Comparison of ENCODE assay signal across 25 mouse cellular contexts in the genomic region with DNA sequence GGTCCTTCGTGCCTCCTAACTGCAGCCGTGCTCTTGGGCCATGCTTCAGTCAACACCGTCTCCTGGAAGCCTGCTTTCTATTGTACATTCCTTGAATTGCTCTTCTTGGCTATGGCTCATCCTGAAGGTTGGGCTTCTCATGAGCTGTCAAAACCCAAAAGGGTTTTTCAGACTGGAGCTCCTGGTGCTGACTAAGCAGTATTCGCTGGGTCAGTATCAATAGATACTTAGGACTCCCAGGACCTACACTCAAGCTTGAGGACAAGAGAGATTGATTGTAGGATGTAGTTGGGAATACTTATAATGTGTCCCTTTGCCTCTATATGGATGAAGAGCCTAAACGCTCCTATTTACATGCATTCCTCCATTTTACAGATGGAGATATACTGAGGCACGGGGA. TPM values are rescaled to one million over a fixed set of nuclear protein-coding genes. Genes with fewer than 3 reads are reported as not detected.
DNase-seq lines count a peak whose midpoint lies in the region; ATAC-seq and TF ChIP-seq lines count a peak whose summit lies in the region.
"Had no signal": no experiment of that assay in that cellular context is flagged by ENCODE, and none has a peak within 500 bp of the region (broad histone marks: within the 10 kb centered on the region; RNA-seq: fewer than 3 reads in every experiment).

No protein-coding gene starts in this region.

- no peaks in the 10 kb centered on the region for H3K27me3 ChIP-seq in megakaryocyte, embryonic 14.5 days (replicated peaks)
- H3K27me3 ChIP-seq in thymus, adult 2 months (ENCODE audit: control insufficient read depth, insufficient read depth, low read length), result no peaks in the 10 kb centered on the region
- H3K27me3 ChIP-seq: embryonic facial prominence, embryonic 13.5 days; embryonic facial prominence, embryonic 15.5 days; forebrain, embryonic 12.5 days had no signal

- H3K27ac ChIP-seq in ES-E14 (ENCODE audit: insufficient read depth, low read depth, low read length, poor library complexity, severe bottlenecking) (no peak overlapping the region), macrophage (peak overlapping the region; percentile 89)
- no peak overlapping the region for H3K27ac ChIP-seq in thymus, adult 2 months (ENCODE audit: control insufficient read depth, insufficient read depth, low read length)
- H3K27ac ChIP-seq: embryonic facial prominence, embryonic 13.5 days; embryonic facial prominence, embryonic 15.5 days; forebrain, embryonic 10.5 days; forebrain, embryonic 12.5 days had no signal

- no peak for DNase-seq in ES-E14 (ENCODE audit: low read depth, low spot score)
- no peak for DNase-seq in thymus, adult 2 months
- no peak for DNase-seq in lung, postnatal 4 days
- DNase-seq: adrenal gland, adult 2 months; adrenal gland, postnatal 10 days; adrenal gland, postnatal 25 days; cerebellum, adult 11-12 months; cerebellum, adult 8-10 months; cerebellum, adult 9-11 months; cerebellum, postnatal 14 days; cerebellum, postnatal 36 days; embryo, embryonic 11 days had no signal

- peak overlapping the region; percentile 40 for H3K4me3 ChIP-seq in megakaryocyte, embryonic 14.5 days (replicated peaks)
- no peak overlapping the region for H3K4me3 ChIP-seq in ES-E14 (ENCODE audit: insufficient read depth in 1 of 2, low read depth in 1 of 2, low read length in 2 of 2, poor library complexity in 1 of 2, severe bottlenecking in 1 of 2)
- no peak overlapping the region for H3K4me3 ChIP-seq in macrophage (ENCODE audit: inconsistent target)
- no peak overlapping the region for H3K4me3 ChIP-seq in thymus, adult 2 months (ENCODE audit: control insufficient read depth, insufficient read depth, low read length)
- H3K4me3 ChIP-seq: embryonic facial prominence, embryonic 13.5 days; embryonic facial prominence, embryonic 15.5 days; erythroblast, embryonic 14.5 days; forebrain, embryonic 10.5 days; forebrain, embryonic 12.5 days had no signal

- TF ChIP-seq POLR2A in thymus, adult 2 months (IDR thresholded peaks at IDR 0.05; ENCODE audit: control insufficient read depth, extremely low read depth, insufficient read depth, low read length, poor library complexity), result no peak

- peaks cover 7% of the 10 kb centered on the region; the same call in 1 of the 2 replicates for H3K79me2 ChIP-seq in macrophage (ENCODE audit: inconsistent target)

- H3K9ac ChIP-seq in ES-E14 (ENCODE audit: insufficient read depth, low read depth, low read length, poor library complexity, severe bottlenecking), result no peak overlapping the region
- H3K9ac ChIP-seq: embryonic facial prominence, embryonic 13.5 days; embryonic facial prominence, embryonic 15.5 days; forebrain, embryonic 12.5 days had no signal

- no peak for ATAC-seq in megakaryocyte, adult 5-6 weeks (ENCODE audit: poor library complexity, severe bottlenecking)
- ATAC-seq: forebrain, embryonic 14.5 days; forebrain, embryonic 16.5 days had no signal

- WGBS in macrophage (ENCODE audit: missing documents), result 94% methylated on average over 5 of the region's 6 CpGs
- WGBS in thymus, adult 2 months, result 94% methylated on average over 6 of the region's 6 CpGs

- peaks cover 22% of the 10 kb centered on the region for H3K36me3 ChIP-seq in megakaryocyte, embryonic 14.5 days (replicated peaks; ENCODE audit: low read length)
- no peaks in the 10 kb centered on the region for H3K36me3 ChIP-seq in ES-E14 (ENCODE audit: control insufficient read depth, insufficient read depth, low read length, poor library complexity, severe bottlenecking)
- H3K36me3 ChIP-seq in macrophage (ENCODE audit: inconsistent target), result peaks cover 48% of the 10 kb centered on the region; the same call in 1 of the 2 replicates
- no peaks in the 10 kb centered on the region for H3K36me3 ChIP-seq in thymus, adult 2 months (ENCODE audit: control insufficient read depth, insufficient read depth, low read length)
- H3K36me3 ChIP-seq: embryonic facial prominence, embryonic 13.5 days; embryonic facial prominence, embryonic 15.5 days; forebrain, embryonic 10.5 days; forebrain, embryonic 12.5 days had no signal

- TF ChIP-seq CTCF in thymus, adult 2 months (IDR thresholded peaks at IDR 0.05; ENCODE audit: borderline replicate concordance, control insufficient read depth, extremely low read depth, insufficient read depth, low read length, poor library complexity), result no peak

- H3K9me3 ChIP-seq in megakaryocyte, embryonic 14.5 days, result 0 out of 2 replicates have a peak, but pooled peaks cover 3% of the 10 kb centered on the region
- H3K9me3 ChIP-seq in ES-E14 (ENCODE audit: control insufficient read depth, insufficient read depth, low read depth, low read length), result no peaks in the 10 kb centered on the region
- H3K9me3 ChIP-seq: embryonic facial prominence, embryonic 13.5 days; embryonic facial prominence, embryonic 15.5 days; forebrain, embryonic 10.5 days; forebrain, embryonic 12.5 days had no signal

- H3K4me1 ChIP-seq in megakaryocyte, embryonic 14.5 days, result peaks cover 72% of the 10 kb centered on the region
- peaks cover 0 to 3% of the 10 kb centered on the region in 2 experiments; a peak in 1 of 4 replicates for H3K4me1 ChIP-seq in ES-E14 (ENCODE audit: control insufficient read depth in 2 of 2, insufficient read depth in 2 of 2, low read length in 2 of 2, poor library complexity in 1 of 2)
- H3K4me1 ChIP-seq in thymus, adult 2 months (replicated peaks; ENCODE audit: control insufficient read depth, insufficient read depth, low read length), result peaks cover 2% of the 10 kb centered on the region; the same call in 1 of the 2 replicates
- H3K4me1 ChIP-seq: embryonic facial prominence, embryonic 15.5 days; forebrain, embryonic 12.5 days had no signal

- in situ Hi-C loops in ES-E14 (cut with MboI; ENCODE audit: low sequenced_read_pairs in 2 of 2, unreplicated experiment in 2 of 2), result no loop called here

TF ChIP-seq in ES-E14, 5 proteins besides CTCF, POLR2A, EP300 and RAD21:
- peak; percentile 73; the same call in 1 of the 2 replicates for TF ChIP-seq MAFK (IDR thresholded peaks at IDR 0.05; ENCODE audit: insufficient read depth, low read depth, low read length)
- no peak for TF ChIP-seq ZNF384 (IDR thresholded peaks at IDR 0.05; ENCODE audit: low read depth, low read length)

RNA-seq across cellular contexts. Expression of gene B430306N03Rik, which starts 9.2 kb away (rescaled TPM):
- 0.94 TPM in 1 of 2 replicates, not detected in the other for polyA plus RNA-seq in megakaryocyte, embryonic 14.5 days (2012; ENCODE audit: insufficient read depth, low replicate concordance)
- 68.9 and 78.4 TPM in 2 replicates for total RNA-seq in megakaryocyte, adult 5-6 weeks (2015)
- 34.0 and 39.6 TPM in 2 replicates for total RNA-seq in megakaryocyte, adult 5-6 weeks (2017)
- total RNA-seq in ES-E14 (2012; rRNA removed), result 0.13 and 0.26 TPM in 2 replicates
- 100 to 1,000 TPM in 1 of 26 experiments, 10 to 100 TPM in 23, 1 to 10 TPM in 2; 5.0 to 104 (median 38.2) TPM for total RNA-seq in macrophage (2018; cell fraction: chromatin; rRNA removed)
- 10 to 100 TPM in 25 of 26 experiments, 1 to 10 TPM in 1; 8.4 to 75.4 (median 35.8) TPM for total RNA-seq in macrophage (2018; cell fraction: cytosol; rRNA removed)
- 100 to 1,000 TPM in 6 of 26 experiments, 10 to 100 TPM in 20; 14.3 to 189 (median 63.5) TPM for total RNA-seq in macrophage (2018; cell fraction: nucleus; rRNA removed)
- polyA plus RNA-seq in macrophage (2018), result 36.0 to 70.3 TPM (median 51.1 TPM) in 3 replicates
- polyA plus RNA-seq in thymus, adult 2 months (2012; rRNA removed), result 4.0 and 4.3 TPM in 2 replicates
- polyA plus RNA-seq: C2C12; embryonic facial prominence, embryonic 11.5 days; embryonic facial prominence, embryonic 13.5 days; forebrain, embryonic 12.5 days; forebrain, embryonic 14.5 days; forebrain, embryonic 16.5 days had no signal

RNA-seq across cellular contexts. Expression of gene Trem2, which starts 21.1 kb away (rescaled TPM):
- polyA plus RNA-seq in megakaryocyte, embryonic 14.5 days (2012; ENCODE audit: insufficient read depth, low replicate concordance), result 45.6 and 176 TPM in 2 replicates
- 50.6 and 58.3 TPM in 2 replicates for total RNA-seq in megakaryocyte, adult 5-6 weeks (2015)
- 85.8 and 90.5 TPM in 2 replicates for total RNA-seq in megakaryocyte, adult 5-6 weeks (2017)
- total RNA-seq in ES-E14 (2012; rRNA removed), result 0.49 TPM in 1 of 2 replicates, not detected in the other
- total RNA-seq in macrophage (2018; cell fraction: chromatin; rRNA removed), result 100 to 1,000 TPM in 14 of 26 experiments, 10 to 100 TPM in 12; 29.1 to 515 (median 123) TPM
- 1,000 to 10,000 TPM in 13 of 26 experiments, 100 to 1,000 TPM in 13; 304 to 1,510 (median 741) TPM for total RNA-seq in macrophage (2018; cell fraction: cytosol; rRNA removed)
- total RNA-seq in macrophage (2018; cell fraction: nucleus; rRNA removed), result 1,000 to 10,000 TPM in 6 of 26 experiments, 100 to 1,000 TPM in 20; 159 to 1,349 (median 465) TPM
- 965 to 1,222 TPM (median 1,131 TPM) in 3 replicates for polyA plus RNA-seq in macrophage (2018)
- polyA plus RNA-seq in thymus, adult 2 months (2012; rRNA removed), result 7.1 and 11.7 TPM in 2 replicates
- total RNA-seq: common myeloid progenitor, adult 5-6 weeks had no signal
- polyA plus RNA-seq: C2C12 had no signal

RNA-seq across cellular contexts. Expression of gene Treml2, which starts 25.8 kb away (rescaled TPM):
- polyA plus RNA-seq in megakaryocyte, embryonic 14.5 days (2012; ENCODE audit: insufficient read depth, low replicate concordance), result 38.9 and 51.5 TPM in 2 replicates
- 48.1 and 51.7 TPM in 2 replicates for total RNA-seq in megakaryocyte, adult 5-6 weeks (2015)
- total RNA-seq in megakaryocyte, adult 5-6 weeks (2017), result 45.3 and 52.1 TPM in 2 replicates
- total RNA-seq in ES-E14 (2012; rRNA removed), result 2.3 and 5.1 TPM in 2 replicates
- total RNA-seq in macrophage (2018; cell fraction: chromatin; rRNA removed), result 10 to 100 TPM in 8 of 26 experiments, 1 to 10 TPM in 18; 1.0 to 22.0 (median 6.9) TPM
- total RNA-seq in macrophage (2018; cell fraction: cytosol; rRNA removed), result 10 to 100 TPM in 22 of 26 experiments, 1 to 10 TPM in 4; 7.6 to 58.7 (median 25.9) TPM
- 10 to 100 TPM in 18 of 26 experiments, 1 to 10 TPM in 8; 5.2 to 57.1 (median 22.5) TPM for total RNA-seq in macrophage (2018; cell fraction: nucleus; rRNA removed)
- polyA plus RNA-seq in macrophage (2018), result 10.8 to 16.6 TPM (median 14.5 TPM) in 3 replicates
- 54.8 and 56.4 TPM in 2 replicates for polyA plus RNA-seq in thymus, adult 2 months (2012; rRNA removed)
- polyA plus RNA-seq: C2C12; forebrain, embryonic 14.5 days; forebrain, embryonic 16.5 days had no signal

RNA-seq across cellular contexts. Expression of gene Treml1, which starts 34.6 kb away (rescaled TPM):
- polyA plus RNA-seq in megakaryocyte, embryonic 14.5 days (2012; ENCODE audit: insufficient read depth, low replicate concordance), result 538 and 669 TPM in 2 replicates
- 0.29 and 0.39 TPM in 2 replicates for total RNA-seq in megakaryocyte, adult 5-6 weeks (2015)
- 0.40 TPM in 1 of 2 replicates, not detected in the other for total RNA-seq in megakaryocyte, adult 5-6 weeks (2017)
- total RNA-seq in ES-E14 (2012; rRNA removed), result 0.40 TPM in 1 of 2 replicates, not detected in the other
- 10 to 100 TPM in 21 of 26 experiments, 1 to 10 TPM in 5; 2.8 to 59.7 (median 18.2) TPM for total RNA-seq in macrophage (2018; cell fraction: chromatin; rRNA removed)
- 1 to 10 TPM in 3 of 26 experiments, under 1 TPM in 20, not detected in 3; 0.18 to 2.1 (median 0.56) TPM for total RNA-seq in macrophage (2018; cell fraction: cytosol; rRNA removed)
- 10 to 100 TPM in 14 of 26 experiments, 1 to 10 TPM in 12; 1.4 to 39.3 (median 13.3) TPM for total RNA-seq in macrophage (2018; cell fraction: nucleus; rRNA removed)
- polyA plus RNA-seq in macrophage (2018), result 2.0 to 2.7 TPM (median 2.4 TPM) in 3 replicates
- 0.73 TPM in 1 of 2 replicates, not detected in the other for polyA plus RNA-seq in thymus, adult 2 months (2012; rRNA removed)
- total RNA-seq: adrenal gland, postnatal 25 days had no signal
- polyA plus RNA-seq: C2C12 had no signal
